Mouse (Mus musculus): ENCODE measurements around the gene Gmds.

Gene Gmds

DNA sequence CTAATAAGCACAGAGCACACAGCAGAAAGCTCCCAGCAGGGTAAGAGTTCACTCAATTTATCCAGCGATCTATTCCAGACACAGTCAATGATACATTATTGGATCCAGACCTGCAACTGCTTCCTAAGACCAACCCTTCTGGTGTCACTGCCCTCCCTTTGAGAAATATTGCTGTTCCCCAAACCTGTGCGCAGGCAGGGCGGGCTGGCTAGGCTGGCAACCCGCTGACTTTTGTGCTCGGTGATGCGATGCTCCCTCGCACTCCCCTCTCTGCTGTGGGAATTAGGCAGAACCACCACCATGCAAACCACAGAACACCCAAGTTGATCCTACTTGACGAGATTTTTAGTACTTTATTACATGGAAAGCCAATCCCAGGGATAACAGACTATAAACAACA lies 304.4 kb downstream of the Gmds start:
- DNase-seq (ENCODE audit: low spot score), result no peak

GRCm38 (mm10) chr13:32026226-32026975 lies 312.1 kb downstream of the Gmds start:
- DNase-seq (ENCODE audit: low spot score), result no peak

GRCm38 (mm10) chr13:32024822-32025221 lies 313.7 kb downstream of the Gmds start:
- no peak for DNase-seq (ENCODE audit: low spot score)

- no peak for DNase-seq (ENCODE audit: low spot score)
Observed at GRCm38 (mm10) chr13:32020455-32021249, 317.9 kb downstream of the Gmds start.

DNA sequence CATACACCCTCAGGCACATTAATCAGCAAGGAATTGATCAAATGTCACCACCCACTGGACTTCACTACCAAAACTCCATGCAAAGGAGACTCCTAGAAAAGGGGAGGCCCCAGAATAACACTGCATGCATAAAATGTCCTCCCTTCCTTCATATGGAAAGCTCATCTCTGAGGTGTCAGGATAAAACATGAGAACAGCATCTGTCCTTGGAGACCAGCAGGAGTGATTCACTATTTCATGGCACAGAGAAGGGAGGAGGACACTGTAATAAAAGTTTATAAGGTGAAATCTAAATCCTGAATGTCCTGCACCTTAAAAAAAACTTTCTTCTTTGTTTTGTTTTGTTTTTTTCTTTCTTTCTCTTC lies 319.3 kb downstream of the Gmds start:
- DNase-seq (ENCODE audit: low spot score), result no peak

- DNase-seq (ENCODE audit: low spot score), result peak; percentile 8
Observed at GRCm38 (mm10) chr13:32018518-32019255, 319.9 kb downstream of the Gmds start.

GRCm38 (mm10) chr13:32008802-32009201 lies 329.7 kb downstream of the Gmds start:
- DNase-seq (ENCODE audit: low spot score), result no peak

- no peak for DNase-seq (ENCODE audit: low spot score)
Observed at GRCm38 (mm10) chr13:32008116-32008641, 330.4 kb downstream of the Gmds start.

GRCm38 (mm10) chr13:31993391-31993790 lies 345.1 kb downstream of the Gmds start:
- no peak for DNase-seq (ENCODE audit: low spot score)

GRCm38 (mm10) chr13:31992409-31993201 lies 345.9 kb downstream of the Gmds start:
- peak; percentile 8 for DNase-seq (ENCODE audit: low spot score)

GRCm38 (mm10) chr13:31981198-31981597 lies 357.3 kb downstream of the Gmds start:
- DNase-seq (ENCODE audit: low spot score), result no peak

DNA sequence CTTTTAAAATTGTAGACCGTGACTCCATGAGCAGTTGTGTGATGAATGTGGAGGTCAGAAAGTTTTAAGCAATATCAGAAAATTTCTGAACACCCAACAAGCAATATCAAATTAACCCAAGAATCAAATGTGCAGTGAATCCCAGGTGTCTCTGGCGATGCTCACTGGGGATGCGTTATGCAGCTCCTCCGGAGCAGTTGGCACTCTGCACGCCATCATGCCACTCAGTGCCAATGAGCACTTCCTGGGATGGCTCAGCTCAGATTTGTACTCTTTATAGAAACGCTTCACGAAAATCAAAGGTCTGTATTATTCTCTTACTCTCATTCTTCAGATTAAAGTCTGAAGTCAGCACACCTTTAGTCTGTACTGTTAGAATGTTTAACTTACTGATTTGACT lies 360.4 kb downstream of the Gmds start:
- no peak for DNase-seq (ENCODE audit: low spot score)

DNA sequence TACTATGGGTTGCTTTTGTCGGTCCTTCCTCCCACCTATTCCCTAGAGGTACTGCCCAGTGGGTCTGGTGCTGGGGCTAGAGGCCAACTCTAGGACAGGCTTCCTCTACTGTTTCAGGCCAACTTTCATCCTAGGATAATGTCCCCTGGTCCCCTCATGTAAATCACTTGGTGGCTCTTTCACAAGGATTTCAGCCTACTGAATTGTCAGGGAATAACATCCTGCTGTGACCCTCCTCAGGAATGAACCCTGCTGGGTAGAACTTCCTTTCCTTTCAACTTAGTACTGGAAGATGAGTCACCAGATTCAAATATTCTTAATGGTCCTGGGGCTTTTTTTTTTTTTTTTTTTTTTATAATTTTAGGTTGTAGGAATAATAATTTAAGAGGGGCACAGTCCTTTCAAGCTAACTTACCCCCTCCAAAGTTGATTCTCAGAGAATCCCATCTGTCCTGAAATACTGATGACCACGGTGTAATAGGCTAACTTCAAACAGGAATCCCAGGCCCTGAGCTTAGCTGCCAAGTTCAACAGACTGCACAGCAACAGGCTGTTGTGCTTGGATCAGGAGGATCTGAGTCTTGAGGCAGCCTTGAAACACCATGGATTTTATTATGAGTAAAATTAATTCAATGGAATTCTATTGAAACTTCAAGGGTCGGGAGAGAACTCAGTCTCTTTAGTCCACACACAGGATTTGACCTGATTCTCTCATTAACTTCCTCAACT lies 363.6 kb downstream of the Gmds start:
- DNase-seq (ENCODE audit: low spot score), result no peak

DNA sequence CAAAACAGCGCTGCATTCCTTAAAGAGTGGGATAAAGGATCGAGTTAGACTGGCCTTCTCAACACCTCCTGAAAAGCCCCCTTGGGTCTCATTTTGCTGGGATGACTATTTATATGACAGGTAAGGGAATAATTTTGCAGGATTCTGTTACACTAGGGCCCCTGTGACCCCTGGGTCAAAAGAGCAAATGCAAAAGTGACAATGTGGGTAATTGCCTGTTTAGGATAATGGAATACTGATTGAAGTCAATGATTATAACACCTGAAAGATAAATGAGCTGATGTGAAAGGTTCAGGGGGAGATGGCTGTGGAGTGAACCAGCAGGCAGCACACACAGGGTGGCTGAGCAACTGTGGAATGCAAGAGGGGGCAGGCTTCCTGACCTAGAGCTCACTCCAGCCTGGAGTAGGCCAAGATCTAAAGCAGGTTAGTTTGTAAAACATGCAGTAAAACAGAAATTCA lies 367.5 kb downstream of the Gmds start:
- no peak for DNase-seq (ENCODE audit: low spot score)

GRCm38 (mm10) chr13:31968272-31968671 lies 370.3 kb downstream of the Gmds start:
- DNase-seq (ENCODE audit: low spot score), result no peak

DNA sequence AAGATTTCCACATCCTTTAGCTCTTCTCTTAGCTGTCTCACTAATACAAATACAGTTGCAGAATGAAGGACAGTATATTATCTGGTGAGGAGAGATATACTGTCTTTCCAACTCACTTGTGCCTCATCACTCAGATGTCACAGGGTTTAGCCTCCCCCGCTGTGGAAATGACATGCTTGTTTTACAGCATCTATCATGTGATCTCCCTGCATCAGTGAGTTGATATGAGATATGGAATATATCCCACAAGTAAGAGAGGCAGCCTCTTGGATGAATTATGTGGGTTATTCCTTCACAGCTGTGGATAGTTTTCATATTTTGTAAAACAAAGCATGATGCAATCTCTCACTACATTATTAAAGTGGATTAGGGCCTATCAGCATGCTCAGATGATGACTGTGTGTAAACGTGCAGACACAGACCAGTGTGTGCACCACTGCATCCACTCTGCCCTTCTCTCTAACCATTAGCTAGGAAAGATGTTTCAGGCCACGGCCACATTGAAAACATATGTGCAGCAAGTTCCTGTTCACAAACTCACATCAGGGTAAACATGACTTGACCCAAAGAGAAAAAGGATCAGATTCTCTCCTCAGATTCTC lies 371.5 kb downstream of the Gmds start:
- no peak for DNase-seq (ENCODE audit: low spot score)

GRCm38 (mm10) chr13:31960514-31960913 lies 378.0 kb downstream of the Gmds start:
- DNase-seq (ENCODE audit: low spot score), result no peak

DNA sequence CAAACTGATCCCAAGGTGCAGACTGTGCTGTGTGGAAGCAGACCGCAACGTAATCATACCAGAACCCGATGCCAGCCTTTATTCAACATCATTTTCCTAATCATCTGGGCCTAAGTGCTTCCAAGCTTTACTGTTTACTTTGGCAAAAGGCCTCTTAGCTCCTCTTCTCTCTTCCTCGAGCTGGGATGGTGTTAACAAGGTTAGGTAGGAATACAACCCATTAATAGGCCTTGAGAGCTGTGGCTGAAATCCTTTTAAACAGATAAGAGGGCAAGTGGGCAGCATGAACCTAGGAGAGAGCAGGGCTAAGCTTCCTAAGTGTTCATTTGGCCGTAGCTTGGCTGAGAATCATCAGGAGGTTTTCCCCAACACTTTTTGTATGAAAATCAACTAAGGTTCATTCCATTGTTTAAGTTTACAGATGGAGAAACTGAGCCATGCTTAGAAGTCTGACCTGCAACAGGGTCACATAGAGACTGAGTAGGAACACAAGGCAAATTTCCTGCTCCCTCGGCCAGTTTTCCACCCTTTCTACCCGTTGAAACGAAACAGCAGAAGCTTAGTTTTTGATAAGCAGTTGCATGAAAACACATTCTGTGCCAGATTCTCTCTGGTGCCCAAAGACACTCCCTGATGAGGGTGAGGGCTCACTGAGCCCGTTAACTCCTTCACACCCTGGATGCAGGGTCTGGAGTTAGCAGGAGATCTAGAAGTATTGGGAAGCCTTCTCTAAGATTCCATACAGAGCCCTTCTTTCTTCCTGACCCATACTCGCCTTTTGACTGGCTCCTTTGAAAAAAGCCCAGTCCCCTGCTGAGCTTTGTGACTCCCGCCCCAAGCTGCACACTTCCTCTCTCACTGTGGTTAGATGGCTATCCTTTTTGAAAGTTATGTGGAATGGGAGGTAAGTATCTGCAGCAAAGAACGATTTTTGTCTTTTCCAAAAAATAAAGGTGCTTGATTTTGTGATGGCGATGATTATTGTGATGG lies 379.9 kb downstream of the Gmds start:
- DNase-seq (ENCODE audit: low spot score), result no peak

GRCm38 (mm10) chr13:31956584-31956983 lies 382.0 kb downstream of the Gmds start:
- peak; percentile 25 for DNase-seq (ENCODE audit: low spot score)

Measured in urinary bladder, postnatal 25 days (tissue).